Mouse (Mus musculus) gastrocnemius, postnatal 10 days (tissue): Measurements from ENCODE around the gene Atxn1. TPM values are rescaled to one million over a fixed set of nuclear protein-coding genes. Genes with fewer than 3 reads are reported as not detected.

Experiments used
- DNase-seq: peaks from one replicate; pipeline ENCODE4 v3.0.0; 2021; ENCODE audit warnings: mixed read lengths
- total RNA-seq, 2 experiments: library from RNA; stranded (reverse); gene quantifications; 2 replicates each; pipeline ENCODE4 v1.2.3; 2021

Gene Atxn1
- total RNA-seq, 2 experiments from 2014 or later: 27.7 to 33.5 TPM

DNA sequence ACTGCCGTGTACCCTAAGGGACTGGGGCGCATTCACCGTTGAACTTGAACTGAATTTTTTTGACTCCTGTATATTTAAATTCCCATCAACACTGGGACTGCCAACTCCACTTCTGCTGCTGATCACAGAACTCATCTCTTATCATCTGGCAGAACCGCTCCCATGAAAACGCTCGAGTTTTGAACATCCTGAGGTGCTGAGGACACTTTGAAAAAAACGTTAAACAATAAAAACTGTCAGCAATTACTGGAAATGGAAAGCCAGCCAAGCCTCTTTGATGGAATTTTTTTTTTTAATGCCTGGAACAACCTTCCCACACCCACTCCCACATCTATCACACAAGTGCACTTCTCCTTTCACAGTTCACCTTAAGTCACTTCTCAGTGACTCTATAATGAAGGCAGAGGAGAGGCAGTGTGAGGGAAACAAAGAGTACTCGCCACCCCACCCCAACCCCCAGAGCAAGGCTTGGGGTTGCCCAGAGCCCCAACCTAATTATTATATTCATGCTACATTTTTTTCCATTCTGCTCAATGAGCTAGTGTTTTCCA lies 137.7 kb downstream of the Atxn1 start:
- no peak for DNase-seq

DNA sequence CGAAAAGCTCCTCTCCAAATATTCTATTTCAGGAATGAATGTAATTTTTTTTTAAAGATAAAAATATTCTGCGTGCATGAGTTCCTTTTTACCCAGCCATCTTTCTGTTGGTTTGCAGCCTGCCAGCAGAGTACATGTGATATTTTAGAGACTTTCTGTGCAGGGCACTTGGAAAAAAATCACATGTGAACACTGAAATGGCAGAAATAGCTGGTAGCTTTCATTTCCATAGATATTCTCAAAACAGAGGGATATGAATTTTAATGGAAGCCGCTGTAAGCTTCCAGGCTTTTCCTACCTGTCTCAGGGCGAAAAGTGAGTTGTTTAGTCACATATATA lies 142.3 kb downstream of the Atxn1 start:
- DNase-seq: no peak

DNA sequence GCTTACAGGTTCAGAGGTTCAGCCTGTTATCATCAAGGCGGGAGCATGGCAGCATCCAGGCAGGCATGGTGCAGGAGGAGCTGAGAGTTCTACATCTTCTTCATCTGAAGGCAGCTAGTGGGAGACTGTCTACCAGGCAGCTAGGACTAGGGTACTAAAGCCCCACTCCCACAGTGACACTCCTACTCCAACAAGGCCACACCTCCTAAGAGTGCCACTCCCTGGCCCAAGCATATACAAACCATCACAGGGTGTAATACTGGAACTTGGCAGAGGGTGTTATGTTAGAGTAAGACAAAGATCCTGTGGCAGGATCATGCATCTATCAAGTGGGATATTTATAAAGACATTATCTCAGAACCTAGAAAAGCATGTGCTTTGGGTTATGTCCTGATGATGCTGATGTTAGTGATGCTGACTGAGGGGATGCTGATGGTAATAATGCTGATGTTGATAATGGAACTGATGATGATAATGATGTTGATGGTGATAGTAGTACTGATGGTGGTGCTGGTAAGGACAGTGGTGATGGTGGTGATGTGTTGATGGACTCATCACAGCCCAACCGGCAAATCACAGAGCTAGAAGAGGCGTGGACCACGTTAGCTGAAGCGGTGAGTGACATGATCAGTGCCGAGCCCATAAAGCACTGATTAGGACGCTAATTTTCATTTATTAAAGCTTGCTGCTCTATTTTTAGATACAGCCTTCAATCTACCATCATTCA lies 142.9 kb downstream of the Atxn1 start:
- DNase-seq: no peak

DNA sequence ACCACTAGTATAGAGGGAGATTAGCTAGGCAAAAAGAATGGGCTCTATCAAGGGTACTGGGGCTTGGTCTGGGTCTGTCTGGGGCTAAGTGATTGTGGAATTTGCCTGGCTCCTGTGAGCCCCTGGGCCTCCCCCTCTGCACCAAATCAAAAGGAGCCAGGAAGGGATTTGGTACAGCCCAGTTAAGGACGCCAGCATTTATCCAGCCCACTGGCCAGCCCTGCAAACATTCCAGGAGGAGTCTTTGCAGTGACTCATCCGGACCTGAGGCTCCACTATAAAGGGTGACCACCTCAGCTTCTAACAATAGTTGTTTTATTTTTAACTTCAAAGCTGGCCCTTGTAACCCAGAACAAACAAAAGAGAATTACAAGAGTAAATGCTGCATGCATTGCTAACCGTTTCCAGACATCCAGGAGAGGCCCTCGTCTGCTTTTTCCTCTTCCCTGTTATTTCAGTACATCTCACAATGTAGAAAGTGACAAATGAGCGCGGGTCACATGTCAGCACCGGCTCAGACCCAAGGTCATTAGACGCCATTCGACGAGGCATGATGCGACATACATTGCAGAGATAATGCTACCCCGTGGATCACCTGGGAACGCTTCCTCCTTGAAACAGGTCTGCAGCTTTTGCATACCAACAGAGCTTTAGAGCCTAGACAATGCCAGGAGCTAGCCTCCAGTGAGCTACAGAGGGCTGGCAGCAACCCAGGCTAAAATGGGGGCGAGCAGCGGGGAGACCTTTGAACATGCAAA lies 144.2 kb downstream of the Atxn1 start:
- no peak for DNase-seq

DNA sequence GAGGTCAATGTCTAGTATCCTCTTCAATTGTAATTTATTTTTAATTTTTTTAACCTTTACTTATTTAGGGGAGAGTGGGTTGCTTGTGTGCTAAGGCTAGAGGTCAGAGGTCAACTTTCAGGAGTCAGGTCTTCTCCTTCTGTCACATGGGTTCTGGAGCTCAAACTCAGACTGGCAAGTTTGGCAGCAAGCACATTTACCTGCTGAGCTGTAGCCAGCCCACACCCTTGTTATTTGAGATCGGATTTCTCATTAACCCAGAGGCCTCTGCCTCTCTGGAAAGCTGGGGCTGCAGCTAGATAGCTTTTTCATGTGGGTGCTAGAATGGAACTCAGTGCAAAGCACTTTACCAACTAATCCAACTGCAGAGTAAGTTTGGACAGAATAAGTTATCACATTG lies 148.1 kb downstream of the Atxn1 start:
- DNase-seq: no peak

DNA sequence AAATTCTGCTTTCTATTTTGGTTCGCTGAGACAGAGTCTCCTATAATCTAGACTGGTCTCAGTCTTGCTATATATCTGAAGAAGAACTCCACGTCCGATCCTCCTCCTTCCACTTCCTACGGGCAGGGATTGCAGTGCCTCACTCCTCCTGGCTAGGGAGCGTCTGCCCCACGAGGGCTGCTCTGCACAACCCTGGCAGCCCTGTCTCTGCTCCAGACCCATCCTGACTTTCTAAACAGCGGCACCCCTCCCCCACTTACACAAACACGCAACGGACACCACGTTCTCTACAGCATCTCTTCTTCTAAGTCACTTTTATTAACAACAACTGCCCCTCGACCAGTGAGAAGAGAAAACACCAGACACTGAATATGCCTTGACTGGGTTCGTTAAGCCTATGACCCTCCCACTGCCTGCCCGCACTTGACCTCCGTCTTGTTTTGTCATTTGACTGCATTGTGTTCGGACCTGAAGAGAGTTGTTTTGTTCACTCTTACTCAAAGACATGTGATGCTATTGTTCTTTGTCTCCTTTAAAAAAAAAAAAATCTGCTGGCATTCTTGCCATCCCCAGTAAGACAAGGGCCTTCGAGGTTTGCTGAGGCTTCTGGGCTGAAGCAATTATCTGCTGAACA lies 154.9 kb downstream of the Atxn1 start:
- no peak for DNase-seq

DNA sequence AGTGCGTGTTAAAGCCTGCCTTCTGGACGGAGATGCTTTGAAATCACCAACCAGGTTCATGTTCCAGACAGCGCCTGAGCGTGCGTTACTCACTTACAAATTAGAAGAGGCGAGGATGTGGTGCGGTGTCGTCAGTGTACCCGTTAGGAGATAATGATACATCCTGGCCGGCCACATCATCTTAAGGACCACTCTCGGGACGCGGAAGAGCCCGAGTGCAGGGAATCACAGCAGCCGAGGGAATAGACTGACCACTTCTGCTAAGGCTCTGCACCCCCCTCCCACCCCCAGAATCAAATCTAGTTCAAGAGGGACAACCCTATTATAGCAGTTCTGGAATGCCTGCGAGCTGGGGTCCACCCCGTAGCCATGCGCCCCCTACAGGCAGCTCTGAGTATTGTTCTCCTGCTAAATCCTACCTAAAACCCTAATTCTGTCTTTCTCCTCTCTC lies 157.2 kb downstream of the Atxn1 start:
- peak; percentile 67 for DNase-seq

DNA sequence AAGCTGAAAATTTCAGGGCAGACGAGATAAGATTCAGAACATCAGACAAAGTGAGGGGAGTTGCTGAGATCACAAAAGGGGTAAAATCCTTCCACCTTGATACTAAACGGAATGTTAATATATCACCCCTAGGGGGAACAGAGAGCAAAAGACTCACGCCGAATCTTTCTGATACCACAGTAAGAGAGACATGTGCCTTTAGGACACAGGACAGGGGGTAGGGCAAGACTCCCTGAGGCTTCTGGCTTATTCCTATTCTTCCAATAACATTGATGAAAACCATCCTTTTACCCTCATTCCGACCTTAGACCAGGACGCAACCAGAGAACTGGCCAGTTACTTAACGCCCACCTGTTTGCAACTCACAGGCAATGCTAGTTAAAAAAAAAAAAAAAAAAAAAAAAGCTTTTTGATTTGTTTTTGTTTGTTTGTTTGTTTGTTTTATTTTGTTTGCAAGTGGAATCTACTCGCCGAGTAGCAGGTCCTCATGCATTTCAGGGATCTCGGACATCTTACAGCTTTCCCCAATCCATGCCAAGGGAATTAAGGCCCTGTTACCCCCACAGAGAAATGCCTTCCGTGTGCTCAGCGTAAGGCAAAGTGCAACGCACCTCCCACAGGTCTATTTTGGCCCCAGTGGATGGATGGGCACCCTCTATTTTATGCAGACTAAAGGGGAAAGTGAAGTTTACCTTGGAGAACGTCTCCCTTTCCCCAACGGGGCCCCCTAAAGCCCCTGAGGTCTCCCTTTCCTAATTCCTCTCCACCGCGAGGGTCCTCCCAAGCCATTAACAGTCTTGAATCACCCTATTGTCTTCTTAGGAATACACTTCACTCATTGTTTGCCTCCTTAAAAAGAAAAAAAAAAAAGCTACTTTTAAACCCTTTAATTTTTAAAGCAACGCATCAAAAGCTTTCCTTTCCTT lies 157.9 kb downstream of the Atxn1 start:
- DNase-seq: no peak

DNA sequence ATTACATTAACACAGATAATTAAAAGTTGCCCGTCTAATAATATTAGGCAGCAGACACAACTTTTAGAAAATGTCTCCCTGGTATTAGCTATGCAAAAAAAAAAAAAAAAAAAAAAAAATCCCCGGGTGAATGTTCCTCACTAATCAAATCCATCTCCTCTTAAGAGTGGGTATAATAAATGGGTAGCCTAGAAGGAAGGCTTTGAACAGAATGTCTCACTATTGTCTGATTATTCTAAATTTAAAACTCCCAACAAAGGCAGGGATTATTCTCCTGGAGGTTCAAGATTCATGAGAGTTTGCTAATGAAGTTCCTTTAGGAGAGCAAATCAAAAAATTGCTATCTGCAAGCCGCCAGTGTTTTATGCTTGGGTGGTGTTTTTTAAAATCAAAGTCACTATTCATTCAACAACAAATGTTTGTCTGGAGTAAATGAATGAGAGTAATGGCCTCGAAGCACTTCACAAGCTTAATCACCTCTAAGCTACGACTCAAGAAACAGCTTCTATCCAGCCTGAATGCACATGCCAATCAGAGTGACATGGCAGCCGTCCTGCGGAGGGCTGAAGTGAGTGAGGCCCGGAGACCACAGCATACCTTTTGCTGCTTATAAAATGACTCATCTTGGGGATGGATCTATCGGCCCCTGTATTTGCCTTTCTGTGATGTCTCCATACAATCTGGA lies 158.8 kb downstream of the Atxn1 start:
- no peak for DNase-seq

DNA sequence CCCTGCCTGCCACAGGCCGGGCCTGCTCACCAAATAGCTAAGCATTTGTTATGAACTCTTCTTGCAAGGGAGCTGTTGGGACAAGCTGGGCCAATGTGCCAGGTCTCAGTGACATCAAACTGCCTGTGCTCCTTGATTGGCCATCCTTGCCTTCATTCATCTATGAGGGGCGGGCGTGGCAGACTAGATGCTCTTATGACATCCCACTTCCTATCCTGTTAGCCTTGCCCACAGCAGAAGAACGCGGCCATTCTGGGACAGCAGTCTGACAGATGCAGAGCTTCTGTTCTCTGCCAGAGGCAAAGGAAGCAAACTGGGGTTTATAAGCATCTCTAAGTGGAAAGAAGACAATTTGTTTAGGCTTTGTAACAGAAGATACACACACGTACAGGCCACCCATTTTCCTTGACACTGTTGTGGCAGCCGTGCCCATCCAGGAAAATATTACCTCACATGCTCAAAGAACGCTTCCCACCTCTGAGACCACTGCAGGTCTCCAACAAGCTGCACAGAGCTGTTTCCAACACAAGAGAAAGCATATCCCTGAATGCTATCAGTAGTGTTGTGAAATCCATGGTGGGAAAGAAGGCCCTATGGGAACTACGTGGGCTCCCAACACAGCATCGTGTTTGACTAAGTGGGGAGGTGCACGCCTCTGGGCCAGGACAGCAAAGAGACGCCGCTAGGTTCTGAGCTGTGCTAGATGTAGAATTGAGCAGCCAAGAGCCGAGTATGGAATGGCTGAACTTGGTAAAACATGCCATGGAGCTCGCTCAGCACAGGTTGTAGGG lies 162.0 kb downstream of the Atxn1 start:
- no peak for DNase-seq

DNA sequence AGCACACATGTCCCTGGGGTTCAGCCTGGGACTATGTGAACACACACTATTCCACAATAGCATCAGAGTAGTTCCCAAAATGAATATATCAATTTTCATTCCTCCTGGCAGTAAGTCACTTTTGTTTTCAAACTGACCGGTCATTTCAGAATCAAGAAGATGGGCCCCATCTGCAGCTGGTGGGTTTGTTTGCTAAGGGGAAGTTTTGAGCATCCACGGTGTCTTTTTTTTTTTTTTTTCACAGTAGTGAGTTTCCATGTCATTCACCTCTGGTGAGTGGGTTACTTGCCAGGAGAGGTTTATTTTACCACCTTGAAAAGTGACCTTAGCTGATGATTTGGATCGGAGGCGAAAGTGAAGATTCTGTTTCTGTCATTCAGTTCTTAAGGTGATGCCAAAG lies 166.6 kb downstream of the Atxn1 start:
- DNase-seq: no peak

DNA sequence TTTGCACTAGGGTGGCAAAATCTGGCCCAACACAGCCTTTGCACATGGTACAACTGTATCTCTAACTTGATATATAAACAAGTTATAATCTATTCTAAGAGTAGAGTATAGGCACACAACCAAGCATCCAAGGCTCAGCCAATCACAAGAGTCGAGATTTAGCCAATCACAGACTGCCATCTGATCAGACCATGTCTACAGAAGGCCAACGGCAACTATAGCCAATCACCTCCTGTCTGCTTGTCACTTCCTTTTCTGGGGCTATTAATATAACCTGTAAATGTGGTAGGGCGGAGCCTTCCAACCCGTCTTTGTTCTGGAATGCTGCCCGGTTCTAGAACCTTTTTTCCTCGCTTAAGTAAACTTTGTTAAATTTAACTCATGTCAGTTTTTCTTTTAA lies 167.1 kb downstream of the Atxn1 start:
- no peak for DNase-seq

DNA sequence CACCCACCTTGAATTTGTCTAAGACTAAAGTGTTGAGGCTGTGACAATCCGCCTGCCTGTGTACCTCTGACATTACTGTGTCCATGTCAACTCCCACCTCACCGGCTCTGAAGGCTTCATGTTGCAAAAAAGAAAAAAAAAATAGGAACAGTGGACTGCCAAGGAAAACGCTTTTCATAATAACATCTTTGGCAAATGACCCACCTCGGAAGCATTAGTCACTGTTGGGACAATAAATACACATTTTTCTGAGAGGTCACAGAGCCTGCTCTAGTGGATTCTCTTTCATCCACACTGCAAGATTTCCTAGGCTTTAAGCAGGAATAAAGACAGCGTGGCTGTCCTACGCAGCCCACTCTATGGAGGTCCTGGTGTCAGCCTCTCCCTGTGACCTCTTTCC lies 168.5 kb downstream of the Atxn1 start:
- DNase-seq: no peak

DNA sequence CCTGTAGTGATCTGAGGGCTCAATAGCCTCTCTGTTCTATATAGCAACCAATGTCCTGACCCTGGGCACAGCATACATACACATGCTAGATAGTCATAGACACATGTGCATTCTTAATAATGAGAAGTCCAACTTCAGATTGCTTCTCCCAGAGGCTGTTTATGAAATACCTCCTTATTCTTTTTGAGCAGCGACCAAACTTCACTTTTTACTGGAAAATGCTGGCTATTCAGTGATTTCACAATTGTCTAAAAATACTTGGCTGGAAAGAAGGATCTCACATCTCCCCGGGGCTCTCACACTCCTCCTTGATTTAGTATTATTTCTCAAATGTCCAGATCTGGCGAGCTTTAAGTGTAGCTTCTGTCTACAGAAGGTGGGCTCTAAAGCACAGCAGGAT lies 171.0 kb downstream of the Atxn1 start:
- no peak for DNase-seq

DNA sequence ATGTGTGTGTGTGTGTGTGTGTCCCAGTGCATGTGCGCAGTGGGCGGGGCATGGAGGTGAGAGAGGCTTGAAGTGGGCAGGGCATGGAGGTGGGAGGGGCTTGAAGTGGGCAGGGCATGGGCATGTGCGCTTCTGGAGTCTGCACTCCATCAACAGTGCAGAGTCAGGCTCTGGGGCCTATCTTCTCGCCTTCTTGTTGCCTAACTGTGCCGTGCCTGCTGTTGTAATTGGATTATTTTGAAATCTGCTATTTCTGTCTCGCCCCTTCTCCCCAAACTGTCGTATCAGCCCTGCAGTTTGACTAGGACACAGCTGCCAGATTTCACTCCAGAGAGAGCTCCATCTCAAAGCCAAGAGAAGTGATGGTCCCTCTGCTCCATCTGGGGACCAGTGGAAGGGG lies 178.4 kb downstream of the Atxn1 start:
- no peak for DNase-seq

DNA sequence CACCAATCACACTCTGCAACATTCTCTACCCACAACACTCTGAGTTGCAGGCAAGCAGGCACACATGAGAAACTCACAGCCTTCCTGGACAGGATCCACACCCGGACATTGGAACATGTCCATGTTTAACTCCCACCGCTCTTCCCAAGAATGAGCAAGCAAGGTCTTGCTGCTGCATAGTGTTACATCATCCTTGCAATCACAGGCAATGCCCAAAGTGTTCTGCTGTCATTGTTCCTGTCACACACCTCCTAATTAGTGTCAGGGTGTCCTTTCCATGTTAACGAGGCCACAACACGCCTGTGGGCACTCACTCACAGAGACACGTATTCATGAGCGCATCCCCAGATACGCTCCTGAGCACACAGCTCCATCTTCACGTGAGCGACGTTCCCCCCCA lies 181.1 kb downstream of the Atxn1 start:
- no peak for DNase-seq

DNA sequence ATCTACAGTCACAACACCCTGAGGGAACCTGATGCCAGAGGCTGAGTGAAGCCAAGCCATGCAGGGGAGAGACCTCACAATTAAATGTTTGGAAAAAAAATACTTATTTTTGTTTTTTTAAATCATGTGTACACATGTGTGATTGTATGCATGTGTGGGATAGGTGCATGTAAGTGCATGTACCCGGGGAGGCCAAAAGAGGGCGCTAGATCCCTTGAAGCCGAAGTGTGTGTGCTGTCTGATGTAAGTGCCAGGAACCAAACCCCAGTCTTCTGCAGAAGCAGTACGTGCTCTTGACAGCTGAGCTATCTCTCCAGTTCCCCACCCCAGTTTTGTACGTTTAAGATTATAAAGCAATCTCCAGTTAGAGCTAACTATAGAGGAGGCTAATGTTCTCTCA lies 186.1 kb downstream of the Atxn1 start:
- DNase-seq: no peak

DNA sequence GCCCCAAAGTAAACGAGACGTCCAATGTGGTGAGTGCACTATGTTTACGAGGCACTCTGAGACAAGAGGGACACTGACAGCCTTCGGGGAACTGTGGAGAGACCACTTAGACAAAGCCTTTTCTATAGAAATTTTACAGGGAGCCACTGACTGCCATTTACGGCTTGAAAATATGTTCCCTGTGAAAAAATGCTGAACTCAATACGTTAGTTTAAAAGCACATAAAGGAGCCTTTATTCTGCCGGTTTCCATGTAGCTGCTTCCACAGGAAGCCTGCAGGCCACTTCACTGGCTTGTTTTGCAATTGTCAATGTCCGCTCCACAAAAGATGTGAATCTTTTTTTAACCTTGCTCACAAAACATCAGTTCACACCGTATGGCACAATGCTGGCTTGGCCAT lies 186.6 kb downstream of the Atxn1 start:
- no peak for DNase-seq

DNA sequence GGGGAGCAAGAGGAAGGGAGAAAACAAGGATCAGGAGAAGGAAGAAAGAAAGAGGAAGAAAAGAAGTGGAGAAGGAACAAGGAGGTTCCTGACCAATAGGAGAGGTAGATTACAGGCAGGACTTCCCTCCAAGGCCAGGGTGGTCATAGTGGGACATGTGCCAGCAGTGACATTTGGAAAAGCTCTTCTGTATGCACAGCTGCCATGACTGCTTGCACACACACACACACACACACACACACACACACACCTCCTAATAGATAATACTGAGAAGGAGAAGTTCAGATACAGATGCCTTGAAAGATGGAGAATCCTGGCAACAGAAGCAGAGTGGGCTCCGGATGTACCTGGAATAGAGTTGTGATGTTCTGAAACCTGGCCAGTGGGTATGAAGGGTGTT lies 189.3 kb downstream of the Atxn1 start:
- DNase-seq: no peak

DNA sequence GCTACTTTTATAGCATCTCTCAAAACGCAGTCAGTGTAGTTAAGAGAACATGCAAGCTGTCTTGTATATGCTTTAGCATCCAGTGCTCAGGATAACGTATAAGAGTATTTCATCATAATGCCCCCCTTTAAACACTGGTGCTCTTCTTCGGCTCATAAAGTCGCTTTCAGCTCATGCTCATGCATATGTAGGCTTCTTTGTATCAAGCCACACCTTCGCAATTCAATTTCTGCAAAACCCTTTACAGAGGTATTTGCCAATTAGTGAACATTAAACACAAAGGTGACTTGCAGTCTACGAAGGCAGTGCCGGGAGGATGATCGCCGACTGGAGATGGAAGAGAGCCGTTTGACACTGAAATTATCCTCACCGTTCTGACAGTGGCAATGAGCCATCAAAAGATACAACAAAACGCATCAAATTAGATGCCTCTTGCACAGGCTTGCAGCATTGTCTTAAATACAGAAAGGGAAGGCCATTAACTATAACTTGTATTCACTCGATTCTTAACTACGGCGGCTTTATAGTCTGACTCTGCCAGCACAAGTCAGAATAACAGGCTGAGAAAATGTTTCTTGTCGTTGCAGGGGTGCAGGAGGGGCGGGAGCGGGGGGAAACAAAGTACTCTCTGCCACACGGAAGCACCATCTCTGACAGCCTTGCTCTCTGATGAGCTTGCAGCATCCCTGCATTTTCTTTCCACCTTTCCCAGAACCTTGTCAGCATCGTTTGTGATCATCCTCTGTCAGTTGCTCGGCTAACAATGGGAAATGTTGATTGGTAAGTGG lies 191.2 kb downstream of the Atxn1 start:
- no peak for DNase-seq
